Mouse (Mus musculus) liver, postnatal 0 days (tissue): Measurements from ENCODE around the gene Fkbp7.

Source experiments
- CTCF ChIP-seq: sonication (generic); IDR thresholded peaks from 2 replicates; pipeline ENCODE4 v1.5.1; 2016; ENCODE audit warnings: antibody characterized with exemption, low read depth
- EP300 ChIP-seq: IDR thresholded peaks from 2 replicates; pipeline ENCODE4 v1.6.1; 2016; ENCODE audit warnings: antibody characterized with exemption, low read depth, mild to moderate bottlenecking

- TF ChIP-seq CTCF: no peak; the same call in 1 of the 2 replicates
- no peak for TF ChIP-seq EP300
These were observed 16.9 kb downstream of the Fkbp7 start for GRCm38 (mm10) chr2:76655982-76656381.
